Mouse (Mus musculus): ENCODE data around the gene Ush1g.

DNA sequence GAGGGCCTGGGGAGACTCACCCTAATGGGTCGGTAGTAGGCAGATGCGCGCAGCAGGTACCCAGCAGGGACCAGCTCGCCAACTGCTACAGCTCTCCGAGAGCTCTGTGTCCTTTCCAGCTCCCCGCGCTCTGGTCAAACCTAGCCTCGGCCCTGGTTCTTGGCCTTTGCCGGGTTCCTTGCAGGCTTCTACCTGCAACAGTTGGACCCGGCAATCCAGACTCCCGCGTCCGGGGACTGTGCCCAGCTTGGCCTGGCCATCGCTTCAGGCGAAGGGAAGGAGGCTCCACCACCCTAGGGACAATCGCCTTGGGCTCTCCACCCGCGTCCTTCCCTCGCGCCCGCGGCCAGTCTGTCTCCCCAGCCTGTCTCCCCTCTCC lies 55.5 kb downstream of the Ush1g start:
- no peak for TF ChIP-seq EP300 (IDR thresholded peaks at IDR 0.05)
- no peak for TF ChIP-seq CTCF (IDR thresholded peaks at IDR 0.05)

Data from lung, postnatal 0 days (tissue).